Mouse (Mus musculus): Measurements from ENCODE around the gene Rpl35.

DNA sequence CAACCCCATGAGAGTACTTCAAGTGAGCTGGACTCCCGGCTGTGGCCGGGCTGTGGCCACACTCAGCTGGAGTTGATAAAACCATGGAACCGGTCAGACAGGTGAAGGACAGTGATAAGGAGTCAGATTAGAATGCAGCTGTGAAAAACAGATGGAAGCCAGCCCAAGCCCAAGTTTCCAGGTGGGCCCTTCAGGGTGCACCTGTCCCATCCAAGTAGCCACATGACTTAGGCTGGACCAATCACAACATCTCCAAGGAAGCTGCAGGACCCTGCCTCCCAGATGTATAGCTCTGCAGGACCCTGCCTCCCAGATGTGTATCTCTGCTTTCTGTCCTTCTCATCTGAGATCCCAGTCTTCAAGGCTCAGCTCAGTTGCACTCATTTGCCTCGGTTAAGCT is 13.4 kb downstream of the Rpl35 start:
- TF ChIP-seq CTCF (IDR thresholded peaks at IDR 0.05; ENCODE audit: control insufficient read depth, insufficient read depth, insufficient read length) (no peak), MYOD1 (IDR thresholded peaks at IDR 0.05; ENCODE audit: control insufficient read depth, insufficient read length, low read depth) (no peak), USF1 (IDR thresholded peaks at IDR 0.05; ENCODE audit: low read depth) (no peak), MAX (IDR thresholded peaks at IDR 0.05) (no peak), CEBPB (IDR thresholded peaks at IDR 0.05; ENCODE audit: low read depth) (no peak), MYOG (IDR thresholded peaks at IDR 0.05; ENCODE audit: control insufficient read depth, extremely low read depth, insufficient read length) (no peak)
